Comparison of ENCODE assay signal across 17 mouse cellular contexts in the genomic region with DNA sequence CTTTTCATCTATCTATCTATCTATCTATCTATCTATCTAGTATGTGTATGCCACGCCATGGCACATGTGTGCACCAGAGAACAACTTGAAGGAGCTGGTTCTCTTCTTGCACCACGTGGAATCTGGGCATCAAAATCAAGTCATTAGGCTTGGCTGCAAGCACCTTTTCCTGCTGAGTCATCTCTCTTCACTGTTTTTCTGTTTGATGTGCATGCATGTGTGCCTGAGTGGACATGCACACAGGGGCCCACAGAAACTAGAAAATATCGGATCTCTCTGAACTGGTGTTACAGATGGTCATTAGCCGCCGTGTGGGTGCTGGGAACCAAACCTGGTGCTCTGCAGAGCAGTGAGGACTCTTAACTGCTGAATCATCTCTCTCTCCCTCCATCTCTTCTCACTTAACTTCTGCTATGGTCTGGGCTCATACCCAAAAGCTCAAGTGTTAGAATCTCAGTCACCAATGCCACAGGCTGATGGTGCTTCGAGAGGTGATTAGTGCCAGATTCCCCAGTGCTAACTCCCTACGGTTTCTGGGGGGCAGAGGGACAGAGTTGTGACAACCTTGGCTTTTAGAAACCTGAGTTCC. TPM values are rescaled to one million over a fixed set of nuclear protein-coding genes. Genes with fewer than 3 reads are reported as not detected.
DNase-seq lines count a peak whose midpoint lies in the region; ATAC-seq and TF ChIP-seq lines count a peak whose summit lies in the region.
"Had no signal": no experiment of that assay in that cellular context is flagged by ENCODE, and none has a peak within 500 bp of the region (broad histone marks: within the 10 kb centered on the region; RNA-seq: fewer than 3 reads in every experiment).

No protein-coding gene starts in this region.

- no peak overlapping the region for H3K9ac ChIP-seq in midbrain, embryonic 11.5 days (ENCODE audit: low read length)
- H3K9ac ChIP-seq in forebrain, postnatal 0 days: no peak overlapping the region
- H3K9ac ChIP-seq: heart, embryonic 13.5 days had no signal

- H3K4me3 ChIP-seq in midbrain, embryonic 11.5 days (ENCODE audit: low read depth, low read length): no peak overlapping the region
- H3K4me3 ChIP-seq in midbrain, embryonic 10.5 days: no peak overlapping the region
- no peak overlapping the region for H3K4me3 ChIP-seq in forebrain, postnatal 0 days (ENCODE audit: low read depth, low read length)
- H3K4me3 ChIP-seq in heart, embryonic 10.5 days: no peak overlapping the region
- H3K4me3 ChIP-seq: embryonic facial prominence, embryonic 10.5 days; erythroblast, embryonic 14.5 days; heart, embryonic 13.5 days; neural tube, embryonic 13.5 days had no signal

- no peak overlapping the region for H3K27ac ChIP-seq in midbrain, embryonic 11.5 days (ENCODE audit: low read depth, low read length)
- H3K27ac ChIP-seq in midbrain, embryonic 10.5 days (replicated peaks): no peak overlapping the region
- peak overlapping the region; percentile 86 for H3K27ac ChIP-seq in forebrain, postnatal 0 days (ENCODE audit: low read depth, low read length)
- H3K27ac ChIP-seq in heart, embryonic 10.5 days: no peak overlapping the region
- H3K27ac ChIP-seq: heart, embryonic 13.5 days had no signal

- H3K4me2 ChIP-seq in midbrain, embryonic 11.5 days: no peak overlapping the region
- no peak overlapping the region for H3K4me2 ChIP-seq in forebrain, postnatal 0 days (ENCODE audit: low read depth)
- H3K4me2 ChIP-seq: heart, embryonic 13.5 days; neural tube, embryonic 13.5 days had no signal

- H3K4me1 ChIP-seq in midbrain, embryonic 11.5 days (ENCODE audit: control insufficient read depth, insufficient read depth, low read length): peaks cover 3% of the 10 kb centered on the region; the same call in 1 of the 2 replicates
- peaks cover 38% of the 10 kb centered on the region for H3K4me1 ChIP-seq in midbrain, embryonic 10.5 days
- peaks cover 40% of the 10 kb centered on the region for H3K4me1 ChIP-seq in forebrain, postnatal 0 days (ENCODE audit: insufficient read depth)
- H3K4me1 ChIP-seq in heart, embryonic 10.5 days: peaks cover 29% of the 10 kb centered on the region

- peaks cover 3% of the 10 kb centered on the region; the same call in 1 of the 2 replicates for H3K27me3 ChIP-seq in midbrain, embryonic 11.5 days (ENCODE audit: control insufficient read depth, insufficient read depth, low read length)
- H3K27me3 ChIP-seq in midbrain, embryonic 10.5 days (ENCODE audit: low read depth, poor library complexity, severe bottlenecking): peaks cover 13% of the 10 kb centered on the region
- H3K27me3 ChIP-seq in forebrain, postnatal 0 days (ENCODE audit: insufficient read depth, low read length): no peaks in the 10 kb centered on the region
- H3K27me3 ChIP-seq in heart, embryonic 10.5 days (ENCODE audit: insufficient read depth, poor library complexity, severe bottlenecking): peaks cover 17% of the 10 kb centered on the region; the same call in 1 of the 2 replicates
- H3K27me3 ChIP-seq: neural tube, embryonic 13.5 days had no signal

- peak; percentile 28 for DNase-seq in cerebellum, adult 8-10 months
- DNase-seq in cerebellum, postnatal 10 days: no peak
- DNase-seq in midbrain, embryonic 11.5 days (ENCODE audit: low spot score, missing footprints): peak; percentile 19
- DNase-seq in midbrain, embryonic 10.5 days (ENCODE audit: low spot score): no peak
- peak; percentile 18 for DNase-seq in forebrain, postnatal 0 days
- DNase-seq in spleen, adult 12 weeks (ENCODE audit: low spot score): no peak
- no peak for DNase-seq in adrenal gland, postnatal 25 days
- no peak for DNase-seq in heart, embryonic 10.5 days (ENCODE audit: low spot score)
- DNase-seq: adrenal gland, adult 2 months; kidney, postnatal 10 days; thymus, postnatal 25 days had no signal

- H3K36me3 ChIP-seq in midbrain, embryonic 11.5 days (ENCODE audit: control insufficient read depth, insufficient read depth, low read length): no peaks in the 10 kb centered on the region
- no peaks in the 10 kb centered on the region for H3K36me3 ChIP-seq in midbrain, embryonic 10.5 days
- no peaks in the 10 kb centered on the region for H3K36me3 ChIP-seq in forebrain, postnatal 0 days (ENCODE audit: insufficient read depth)
- no peaks in the 10 kb centered on the region for H3K36me3 ChIP-seq in heart, embryonic 10.5 days
- H3K36me3 ChIP-seq: embryonic facial prominence, embryonic 10.5 days; heart, embryonic 13.5 days; neural tube, embryonic 13.5 days had no signal

- WGBS in midbrain, embryonic 11.5 days: 90% methylated on average over 7 of the region's 7 CpGs
- WGBS in midbrain, embryonic 10.5 days: 92% methylated on average over 7 of the region's 7 CpGs
- 66% methylated on average over 7 of the region's 7 CpGs for whole genome bisulfite sequencing in forebrain, postnatal 0 days
- WGBS in heart, embryonic 10.5 days: 83% methylated on average over 7 of the region's 7 CpGs

- H3K9me3 ChIP-seq in midbrain, embryonic 11.5 days (ENCODE audit: control insufficient read depth, low read length): no peaks in the 10 kb centered on the region
- no peaks in the 10 kb centered on the region for H3K9me3 ChIP-seq in midbrain, embryonic 10.5 days (replicated peaks)
- H3K9me3 ChIP-seq in forebrain, postnatal 0 days (ENCODE audit: low read length): no peaks in the 10 kb centered on the region
- no peaks in the 10 kb centered on the region for H3K9me3 ChIP-seq in heart, embryonic 10.5 days
- H3K9me3 ChIP-seq: embryonic facial prominence, embryonic 10.5 days; heart, embryonic 13.5 days; neural tube, embryonic 13.5 days had no signal

- no peak for TF ChIP-seq CTCF in forebrain, postnatal 0 days (IDR thresholded peaks at IDR 0.05; ENCODE audit: low read depth)

- ATAC-seq in midbrain, embryonic 11.5 days (ENCODE audit: low FRiP score): no peak
- no peak for ATAC-seq in forebrain, postnatal 0 days
- ATAC-seq: intestine, postnatal 0 days had no signal

RNA-seq across cellular contexts. Expression of gene Faap20, which starts 55.0 kb away (rescaled TPM):
- polyA plus RNA-seq in midbrain, embryonic 11.5 days (2014; fragmentation: Nextera tagmentation; extraction: Ambion mirVana): 101 and 110 TPM in 2 replicates
- polyA plus RNA-seq in midbrain, embryonic 10.5 days (2016; fragmentation: Nextera tagmentation; extraction: Ambion mirVana): 118 and 120 TPM in 2 replicates
- total RNA-seq in forebrain, postnatal 0 days (2014; rRNA removed): 48.7 and 51.8 TPM in 2 replicates
- 59.9 and 60.7 TPM in 2 replicates for polyA plus RNA-seq in forebrain, postnatal 0 days (2015; fragmentation: Nextera tagmentation; extraction: Ambion mirVana)
- total RNA-seq in adrenal gland, postnatal 25 days (2021): 45.9 and 55.2 TPM in 2 replicates
- polyA plus RNA-seq in heart, embryonic 10.5 days (2016; fragmentation: Nextera tagmentation; extraction: Ambion mirVana): 77.0 and 87.4 TPM in 2 replicates

RNA-seq across cellular contexts. Expression of gene Prkcz, which starts 56.6 kb away (rescaled TPM):
- polyA plus RNA-seq in midbrain, embryonic 11.5 days (2014; fragmentation: Nextera tagmentation; extraction: Ambion mirVana): 17.6 and 18.3 TPM in 2 replicates
- 13.6 and 19.8 TPM in 2 replicates for polyA plus RNA-seq in midbrain, embryonic 10.5 days (2016; fragmentation: Nextera tagmentation; extraction: Ambion mirVana)
- total RNA-seq in forebrain, postnatal 0 days (2014; rRNA removed): 92.5 and 108 TPM in 2 replicates
- polyA plus RNA-seq in forebrain, postnatal 0 days (2015; fragmentation: Nextera tagmentation; extraction: Ambion mirVana): 98.9 and 103 TPM in 2 replicates
- 2.5 and 6.3 TPM in 2 replicates for total RNA-seq in adrenal gland, postnatal 25 days (2021)
- polyA plus RNA-seq in heart, embryonic 10.5 days (2016; fragmentation: Nextera tagmentation; extraction: Ambion mirVana): 8.9 and 12.4 TPM in 2 replicates
- total RNA-seq: hematopoietic stem cell, adult 5-6 weeks had no signal

Comparison
In these comparisons a context has a peak if more than half of its experiments do, and no peak if none do; other contexts are left out.
1. DNase-seq: peak in cerebellum, adult 8-10 months (single experiment), midbrain, embryonic 11.5 days (single experiment) and forebrain, postnatal 0 days (single experiment); none in cerebellum, postnatal 10 days (0 of 2), midbrain, embryonic 10.5 days (single experiment), spleen, adult 12 weeks (single experiment), adrenal gland, postnatal 25 days (single experiment) and heart, embryonic 10.5 days (single experiment).